Mouse (Mus musculus): ENCODE data around the gene Hexim2. TPM values are rescaled to one million over a fixed set of nuclear protein-coding genes. Genes with fewer than 3 reads are reported as not detected.

Gene Hexim2
- polyA plus RNA-seq, 1 experiment from 2014 or later = 6.1 TPM

GRCm38 (mm10) chr11:103180426-103180825 is 48.2 kb downstream of the Hexim2 start:
- Histone ChIP-seq H3K4me1 (ENCODE audit: control insufficient read depth, insufficient read depth, low read length) (peaks cover 19% of the 10 kb centered on the region), H3K9me3 (replicated peaks; ENCODE audit: control insufficient read depth, low read length) (no peaks in the 10 kb centered on the region), H3K36me3 (ENCODE audit: control insufficient read depth, insufficient read depth) (no peaks in the 10 kb centered on the region), H3K27me3 (ENCODE audit: control insufficient read depth, insufficient read depth, low read length) (no peaks in the 10 kb centered on the region), H3K27ac (ENCODE audit: low read length) (no peak overlapping the region), H3K4me3 (ENCODE audit: low read length) (no peak overlapping the region), H3K9ac (ENCODE audit: low read length) (no peak overlapping the region), H3K4me2 (ENCODE audit: low read depth, low read length) (no peak overlapping the region)
- 62% methylated on average over 1 of the region's 1 CpGs for WGBS
- no peak for ATAC-seq (replicated peaks; ENCODE audit: extremely low read depth, insufficient read depth, low FRiP score)

GRCm38 (mm10) chr11:103181349-103181748 is 49.1 kb downstream of the Hexim2 start:
- Histone ChIP-seq H3K27ac (ENCODE audit: low read length) (no peak overlapping the region), H3K4me2 (ENCODE audit: low read depth, low read length) (no peak overlapping the region), H3K9ac (ENCODE audit: low read length) (no peak overlapping the region), H3K9me3 (replicated peaks; ENCODE audit: control insufficient read depth, low read length) (no peaks in the 10 kb centered on the region), H3K36me3 (ENCODE audit: control insufficient read depth, insufficient read depth) (no peaks in the 10 kb centered on the region), H3K27me3 (ENCODE audit: control insufficient read depth, insufficient read depth, low read length) (no peaks in the 10 kb centered on the region), H3K4me3 (ENCODE audit: low read length) (no peak overlapping the region), H3K4me1 (ENCODE audit: control insufficient read depth, insufficient read depth, low read length) (peaks cover 16% of the 10 kb centered on the region)
- WGBS = 73% methylated on average over 9 of the region's 9 CpGs
- ATAC-seq (replicated peaks; ENCODE audit: extremely low read depth, insufficient read depth, low FRiP score) = no peak

GRCm38 (mm10) chr11:103181911-103182310 is 49.7 kb downstream of the Hexim2 start:
- no peaks in the 10 kb centered on the region for H3K36me3 ChIP-seq (ENCODE audit: control insufficient read depth, insufficient read depth)
- 78% methylated on average over 3 of the region's 3 CpGs for WGBS
- H3K27ac ChIP-seq (ENCODE audit: low read length) = no peak overlapping the region
- H3K9me3 ChIP-seq (replicated peaks; ENCODE audit: control insufficient read depth, low read length) = no peaks in the 10 kb centered on the region
- no peak overlapping the region for H3K4me2 ChIP-seq (ENCODE audit: low read depth, low read length)
- no peak overlapping the region for H3K4me3 ChIP-seq (ENCODE audit: low read length)
- no peak overlapping the region for H3K9ac ChIP-seq (ENCODE audit: low read length)
- no peak for ATAC-seq (replicated peaks; ENCODE audit: extremely low read depth, insufficient read depth, low FRiP score)
- no peaks in the 10 kb centered on the region for H3K27me3 ChIP-seq (ENCODE audit: control insufficient read depth, insufficient read depth, low read length)
- peaks cover 11% of the 10 kb centered on the region for H3K4me1 ChIP-seq (ENCODE audit: control insufficient read depth, insufficient read depth, low read length)

- Histone ChIP-seq H3K4me2 (ENCODE audit: low read depth, low read length) (no peak overlapping the region), H3K9me3 (replicated peaks; ENCODE audit: control insufficient read depth, low read length) (no peaks in the 10 kb centered on the region), H3K36me3 (ENCODE audit: control insufficient read depth, insufficient read depth) (no peaks in the 10 kb centered on the region), H3K4me1 (ENCODE audit: control insufficient read depth, insufficient read depth, low read length) (no peaks in the 10 kb centered on the region), H3K27me3 (ENCODE audit: control insufficient read depth, insufficient read depth, low read length) (no peaks in the 10 kb centered on the region), H3K9ac (ENCODE audit: low read length) (no peak overlapping the region), H3K4me3 (ENCODE audit: low read length) (no peak overlapping the region), H3K27ac (ENCODE audit: low read length) (no peak overlapping the region)
- WGBS = 42% methylated on average over 2 of the region's 2 CpGs
- ATAC-seq (replicated peaks; ENCODE audit: extremely low read depth, insufficient read depth, low FRiP score) = no peak
These were observed 52.7 kb downstream of the Hexim2 start for GRCm38 (mm10) chr11:103184891-103185290.

Other genes with a start within 250 kb of the Hexim2 start
- gene Fam187a, start 247.3 kb upstream of the Hexim2 start, polyA plus RNA-seq (2015; fragmentation: Nextera tagmentation; extraction: Ambion mirVana) = 0.09 TPM in 1 of 2 replicates, not detected in the other
- 0.26 and 0.30 TPM in 2 replicates for gene Gfap, start 231.5 kb upstream of the Hexim2 start, polyA plus RNA-seq (2015; fragmentation: Nextera tagmentation; extraction: Ambion mirVana)
- gene Kif18b, start 207.3 kb upstream of the Hexim2 start, polyA plus RNA-seq (2015; fragmentation: Nextera tagmentation; extraction: Ambion mirVana) = 6.6 and 7.6 TPM in 2 replicates
- gene C1ql1, start 185.7 kb upstream of the Hexim2 start, polyA plus RNA-seq (2015; fragmentation: Nextera tagmentation; extraction: Ambion mirVana) = 0.32 and 0.39 TPM in 2 replicates
- 39.1 and 41.7 TPM in 2 replicates for gene Nmt1, start 104.2 kb upstream of the Hexim2 start, polyA plus RNA-seq (2015; fragmentation: Nextera tagmentation; extraction: Ambion mirVana)
- 66.9 and 77.5 TPM in 2 replicates for gene Dcakd, start 104.1 kb upstream of the Hexim2 start, polyA plus RNA-seq (2015; fragmentation: Nextera tagmentation; extraction: Ambion mirVana)
- gene Plcd3, start 30.8 kb upstream of the Hexim2 start, polyA plus RNA-seq (2015; fragmentation: Nextera tagmentation; extraction: Ambion mirVana) = 13.6 and 17.0 TPM in 2 replicates
- gene Acbd4, start 30.7 kb upstream of the Hexim2 start, polyA plus RNA-seq (2015; fragmentation: Nextera tagmentation; extraction: Ambion mirVana) = 21.5 and 21.8 TPM in 2 replicates
- gene Hexim1, start 16.2 kb upstream of the Hexim2 start, polyA plus RNA-seq (2015; fragmentation: Nextera tagmentation; extraction: Ambion mirVana) = 2.9 TPM in 2 replicates
- 4.0 and 7.6 TPM in 2 replicates for gene Fmnl1, start 38.7 kb downstream of the Hexim2 start, polyA plus RNA-seq (2015; fragmentation: Nextera tagmentation; extraction: Ambion mirVana)
- gene 1700023F06Rik, start 76.1 kb downstream of the Hexim2 start, polyA plus RNA-seq (2015; fragmentation: Nextera tagmentation; extraction: Ambion mirVana) = 0.17 and 0.25 TPM in 2 replicates
- not detected in 2 replicates for gene Spata32, start 86.0 kb downstream of the Hexim2 start, polyA plus RNA-seq (2015; fragmentation: Nextera tagmentation; extraction: Ambion mirVana)
- gene Map3k14, start 135.0 kb downstream of the Hexim2 start, polyA plus RNA-seq (2015; fragmentation: Nextera tagmentation; extraction: Ambion mirVana) = 3.0 and 4.8 TPM in 2 replicates
- gene Arhgap27, start 231.3 kb downstream of the Hexim2 start, polyA plus RNA-seq (2015; fragmentation: Nextera tagmentation; extraction: Ambion mirVana) = 7.5 and 8.5 TPM in 2 replicates